Mouse (Mus musculus): Measurements from ENCODE around the gene Atrnl1. TPM values are rescaled to one million over a fixed set of nuclear protein-coding genes. Genes with fewer than 3 reads are reported as not detected.

Atrnl1 gene
- polyA plus RNA-seq, 1 experiment from 2014 or later = 5.6 TPM

DNA sequence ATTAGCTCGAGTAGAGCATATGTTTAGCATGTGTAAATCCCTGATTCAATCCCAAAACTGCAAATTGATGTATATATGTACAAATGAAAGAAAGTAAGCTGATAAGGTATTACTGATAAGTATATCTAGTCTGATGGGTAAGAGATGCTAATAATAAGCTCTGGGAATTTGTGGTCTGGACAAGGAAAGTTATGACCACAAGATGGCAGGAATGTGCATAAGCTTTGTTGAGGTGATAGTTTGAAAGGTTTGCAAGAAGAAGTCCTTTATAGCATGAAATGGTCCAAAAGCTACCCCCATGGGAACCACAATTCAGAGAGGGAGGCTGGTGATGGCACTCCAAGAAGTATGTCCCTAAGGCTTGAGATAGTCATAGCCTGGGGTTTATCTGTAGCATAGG, 289.2 kb downstream of the Atrnl1 start:
- no peak overlapping the region for H3K4me2 ChIP-seq
- no peaks in the 10 kb centered on the region for H3K36me3 ChIP-seq (ENCODE audit: control insufficient read depth, insufficient read depth, low read length)
- no peaks in the 10 kb centered on the region for H3K27me3 ChIP-seq (ENCODE audit: control insufficient read depth, insufficient read depth, low read length)
- 75% methylated on average over 1 of the region's 1 CpGs for WGBS
- DNase-seq (ENCODE audit: low spot score, missing footprints) = peak; percentile 8
- no peak for ATAC-seq (ENCODE audit: low FRiP score)
- no peak overlapping the region for H3K27ac ChIP-seq (ENCODE audit: low read depth, low read length)
- H3K9me3 ChIP-seq (ENCODE audit: control insufficient read depth, low read length) = no peaks in the 10 kb centered on the region
- no peak overlapping the region for H3K4me3 ChIP-seq (ENCODE audit: low read depth, low read length)
- H3K9ac ChIP-seq (ENCODE audit: low read length) = no peak overlapping the region
- no peaks in the 10 kb centered on the region for H3K4me1 ChIP-seq (ENCODE audit: control insufficient read depth, insufficient read depth, low read length)

DNA sequence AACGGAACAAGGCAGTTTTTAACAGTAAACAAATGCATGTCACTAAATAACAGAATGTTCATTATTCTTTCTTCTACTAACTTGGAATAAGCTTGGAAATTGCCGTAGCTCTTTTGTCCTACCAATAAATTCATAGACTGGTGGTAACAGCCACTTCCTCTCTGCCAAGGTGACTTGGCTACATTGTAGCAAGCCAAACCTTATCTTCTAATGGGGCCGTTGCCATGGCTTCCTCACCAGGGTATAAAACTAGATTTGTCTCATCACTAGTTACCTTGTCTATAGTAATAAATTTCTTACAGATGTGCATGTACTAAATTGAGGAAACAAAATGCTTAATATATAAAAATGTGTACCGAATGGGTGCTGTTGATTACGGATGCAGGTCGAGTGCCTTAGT, 298.6 kb downstream of the Atrnl1 start:
- H3K4me1 ChIP-seq (ENCODE audit: control insufficient read depth, insufficient read depth, low read length) = no peaks in the 10 kb centered on the region
- H3K27me3 ChIP-seq (ENCODE audit: control insufficient read depth, insufficient read depth, low read length) = no peaks in the 10 kb centered on the region
- no peak for DNase-seq (ENCODE audit: low spot score, missing footprints)
- no peak for ATAC-seq (ENCODE audit: low FRiP score)
- H3K9me3 ChIP-seq (ENCODE audit: control insufficient read depth, low read length) = no peaks in the 10 kb centered on the region
- no peak overlapping the region for H3K9ac ChIP-seq (ENCODE audit: low read length)
- no peak overlapping the region for H3K27ac ChIP-seq (ENCODE audit: low read depth, low read length)
- H3K36me3 ChIP-seq (ENCODE audit: control insufficient read depth, insufficient read depth, low read length) = no peaks in the 10 kb centered on the region
- WGBS = 91% methylated on average over 6 of the region's 6 CpGs
- no peak overlapping the region for H3K4me3 ChIP-seq (ENCODE audit: low read depth, low read length)
- H3K4me2 ChIP-seq = no peak overlapping the region

GRCm38 (mm10) chr19:57910650-57911049, 299.8 kb downstream of the Atrnl1 start:
- no peaks in the 10 kb centered on the region for H3K9me3 ChIP-seq (ENCODE audit: control insufficient read depth, low read length)
- H3K27me3 ChIP-seq (ENCODE audit: control insufficient read depth, insufficient read depth, low read length) = no peaks in the 10 kb centered on the region
- H3K4me3 ChIP-seq (ENCODE audit: low read depth, low read length) = no peak overlapping the region
- WGBS = 88% methylated on average over 6 of the region's 6 CpGs
- no peaks in the 10 kb centered on the region for H3K36me3 ChIP-seq (ENCODE audit: control insufficient read depth, insufficient read depth, low read length)
- H3K4me1 ChIP-seq (ENCODE audit: control insufficient read depth, insufficient read depth, low read length) = no peaks in the 10 kb centered on the region
- H3K9ac ChIP-seq (ENCODE audit: low read length) = no peak overlapping the region
- H3K4me2 ChIP-seq = no peak overlapping the region
- H3K27ac ChIP-seq (ENCODE audit: low read depth, low read length) = no peak overlapping the region
- DNase-seq (ENCODE audit: low spot score, missing footprints) (peak; percentile 14), ATAC-seq (ENCODE audit: low FRiP score) (no peak)

DNA sequence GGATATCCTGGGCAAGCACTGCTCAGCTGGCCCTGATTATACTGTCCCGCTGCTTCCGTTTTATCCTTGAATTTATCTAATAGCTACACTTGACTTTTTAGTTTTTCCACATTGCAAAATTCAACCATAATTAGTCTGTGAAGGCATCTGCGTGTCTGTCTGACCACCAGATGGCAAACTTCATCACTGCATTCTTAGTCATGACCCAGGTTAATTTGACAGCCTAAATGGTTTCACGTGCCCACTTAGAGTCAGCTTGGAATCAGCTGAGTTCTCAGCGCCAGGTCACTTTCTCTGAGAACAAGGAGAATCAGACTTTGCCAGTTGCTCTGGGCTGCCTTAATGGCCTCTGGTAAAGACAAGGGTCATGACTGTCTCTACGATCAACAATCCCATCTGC, 305.5 kb downstream of the Atrnl1 start:
- no peaks in the 10 kb centered on the region for H3K36me3 ChIP-seq (ENCODE audit: control insufficient read depth, insufficient read depth, low read length)
- WGBS = 81% methylated on average over 6 of the region's 6 CpGs
- no peaks in the 10 kb centered on the region for H3K9me3 ChIP-seq (ENCODE audit: control insufficient read depth, low read length)
- H3K4me2 ChIP-seq = no peak overlapping the region
- ATAC-seq (ENCODE audit: low FRiP score) (no peak), DNase-seq (ENCODE audit: low spot score, missing footprints) (peak; percentile 83)
- H3K4me3 ChIP-seq (ENCODE audit: low read depth, low read length) = no peak overlapping the region
- no peaks in the 10 kb centered on the region for H3K4me1 ChIP-seq (ENCODE audit: control insufficient read depth, insufficient read depth, low read length)
- no peaks in the 10 kb centered on the region for H3K27me3 ChIP-seq (ENCODE audit: control insufficient read depth, insufficient read depth, low read length)
- no peak overlapping the region for H3K9ac ChIP-seq (ENCODE audit: low read length)
- no peak overlapping the region for H3K27ac ChIP-seq (ENCODE audit: low read depth, low read length)

DNA sequence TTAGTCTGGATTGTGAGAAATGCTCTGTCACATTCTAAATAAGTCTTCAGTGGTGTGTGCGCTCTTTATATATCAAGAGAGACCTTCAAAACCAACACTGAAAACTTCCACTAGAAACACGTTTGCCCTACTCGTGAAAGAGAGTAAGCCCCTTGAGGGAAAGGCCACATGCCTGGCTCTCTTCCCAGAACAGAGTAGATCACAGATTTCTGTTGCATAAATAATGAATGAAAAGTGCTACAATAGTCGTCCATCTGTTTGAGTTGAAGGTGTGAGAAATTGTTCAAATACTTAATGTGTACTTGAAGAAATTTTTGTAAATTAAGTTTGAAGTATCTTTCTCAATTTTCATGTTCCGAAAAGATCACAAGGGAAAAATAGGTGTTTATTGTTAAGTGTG, 312.2 kb downstream of the Atrnl1 start:
- no peak overlapping the region for H3K27ac ChIP-seq (ENCODE audit: low read depth, low read length)
- H3K4me2 ChIP-seq = no peak overlapping the region
- no peaks in the 10 kb centered on the region for H3K36me3 ChIP-seq (ENCODE audit: control insufficient read depth, insufficient read depth, low read length)
- ATAC-seq (ENCODE audit: low FRiP score) (no peak), DNase-seq (ENCODE audit: low spot score, missing footprints) (peak; percentile 75)
- no peaks in the 10 kb centered on the region for H3K9me3 ChIP-seq (ENCODE audit: control insufficient read depth, low read length)
- 89% methylated on average over 5 of the region's 5 CpGs for WGBS
- H3K4me3 ChIP-seq (ENCODE audit: low read depth, low read length) = no peak overlapping the region
- H3K9ac ChIP-seq (ENCODE audit: low read length) = no peak overlapping the region
- H3K27me3 ChIP-seq (ENCODE audit: control insufficient read depth, insufficient read depth, low read length) = no peaks in the 10 kb centered on the region
- H3K4me1 ChIP-seq (ENCODE audit: control insufficient read depth, insufficient read depth, low read length) = peaks cover 9% of the 10 kb centered on the region; the same call in 1 of the 2 replicates

DNA sequence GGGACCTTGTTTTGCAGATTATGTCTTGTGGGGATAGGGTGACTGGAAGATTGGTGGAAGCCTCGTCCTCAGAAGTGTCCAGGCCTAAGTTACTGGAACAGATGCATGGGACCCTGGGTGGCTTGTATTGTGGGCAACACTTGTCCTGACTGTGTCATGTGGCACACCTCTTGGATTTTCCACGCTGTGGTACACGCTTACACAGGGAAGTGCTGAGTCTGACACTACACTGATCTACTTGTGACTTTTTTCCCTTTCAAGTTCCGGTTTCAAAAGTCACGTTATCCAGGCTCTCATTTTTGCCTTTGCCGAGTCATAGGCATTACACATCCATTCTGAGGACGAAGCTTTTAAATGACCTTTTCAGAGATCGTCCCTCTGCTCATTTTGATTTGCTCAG, 314.0 kb downstream of the Atrnl1 start:
- Histone ChIP-seq H3K4me1 (ENCODE audit: control insufficient read depth, insufficient read depth, low read length) (peaks cover 9% of the 10 kb centered on the region; the same call in 1 of the 2 replicates), H3K27me3 (ENCODE audit: control insufficient read depth, insufficient read depth, low read length) (no peaks in the 10 kb centered on the region), H3K9me3 (ENCODE audit: control insufficient read depth, low read length) (no peaks in the 10 kb centered on the region), H3K36me3 (ENCODE audit: control insufficient read depth, insufficient read depth, low read length) (no peaks in the 10 kb centered on the region), H3K9ac (ENCODE audit: low read length) (no peak overlapping the region), H3K4me2 (no peak overlapping the region), H3K27ac (ENCODE audit: low read depth, low read length) (no peak overlapping the region), H3K4me3 (ENCODE audit: low read depth, low read length) (no peak overlapping the region)
- ATAC-seq (ENCODE audit: low FRiP score) (no peak), DNase-seq (ENCODE audit: low spot score, missing footprints) (peak; percentile 53)
- WGBS = 78% methylated on average over 8 of the region's 8 CpGs

GRCm38 (mm10) chr19:57925681-57926080, 314.8 kb downstream of the Atrnl1 start:
- ATAC-seq (ENCODE audit: low FRiP score) = no peak
- no peak overlapping the region for H3K27ac ChIP-seq (ENCODE audit: low read depth, low read length)
- WGBS = 93% methylated on average over 10 of the region's 10 CpGs

DNA sequence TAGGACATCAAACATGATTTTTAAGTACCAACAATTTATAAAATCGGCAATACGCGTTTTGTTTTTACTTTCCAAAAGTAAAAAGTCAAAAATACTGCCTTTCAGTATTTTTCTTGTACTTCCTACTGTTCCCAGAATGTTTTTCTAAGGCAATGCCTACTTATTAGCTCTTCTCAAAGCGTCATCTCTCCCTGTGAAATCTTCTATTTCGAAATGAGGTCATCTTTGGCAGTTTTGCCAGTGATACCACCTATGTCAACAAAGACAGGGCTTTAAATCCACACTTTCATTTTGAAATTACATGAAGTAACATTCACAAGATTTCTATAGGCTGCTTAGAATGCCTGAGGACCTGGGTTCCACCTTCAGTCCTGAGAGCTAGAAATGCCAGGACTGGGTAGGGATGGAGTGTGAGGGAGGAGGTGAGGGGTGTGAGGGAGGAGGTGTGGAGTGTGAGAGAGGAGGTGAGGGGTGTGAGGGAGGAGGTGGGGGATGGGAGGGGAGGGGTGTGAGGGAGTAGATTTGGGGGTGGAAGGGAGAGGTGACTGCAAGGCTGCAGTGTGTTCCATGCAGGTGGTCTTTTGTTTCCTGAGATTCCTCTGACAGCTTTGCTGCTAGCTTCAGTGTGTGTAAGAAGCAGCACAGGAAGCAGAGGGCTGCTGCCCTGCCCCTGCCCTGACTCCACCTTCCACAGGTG, 315.5 kb downstream of the Atrnl1 start:
- DNase-seq (ENCODE audit: low spot score, missing footprints) = peak; percentile 89
- 93% methylated on average over 5 of the region's 5 CpGs for WGBS
- H3K27me3 ChIP-seq (ENCODE audit: control insufficient read depth, insufficient read depth, low read length) = no peaks in the 10 kb centered on the region
- peak; percentile 92 for ATAC-seq (ENCODE audit: low FRiP score)
- no peak overlapping the region for H3K27ac ChIP-seq (ENCODE audit: low read depth, low read length)
- no peak overlapping the region for H3K4me3 ChIP-seq (ENCODE audit: low read depth, low read length)
- no peaks in the 10 kb centered on the region for H3K9me3 ChIP-seq (ENCODE audit: control insufficient read depth, low read length)
- H3K9ac ChIP-seq (ENCODE audit: low read length) = no peak overlapping the region
- H3K4me2 ChIP-seq = no peak overlapping the region
- no peaks in the 10 kb centered on the region for H3K36me3 ChIP-seq (ENCODE audit: control insufficient read depth, insufficient read depth, low read length)
- H3K4me1 ChIP-seq (ENCODE audit: control insufficient read depth, insufficient read depth, low read length) = peaks cover 9% of the 10 kb centered on the region; the same call in 1 of the 2 replicates

More at GRCm38 (mm10) chr19:57925681-57926080, 314.8 kb downstream of the Atrnl1 start:
- H3K4me1 ChIP-seq (ENCODE audit: control insufficient read depth, insufficient read depth, low read length) = peaks cover 9% of the 10 kb centered on the region; the same call in 1 of the 2 replicates
- H3K9ac ChIP-seq (ENCODE audit: low read length) = no peak overlapping the region
- H3K9me3 ChIP-seq (ENCODE audit: control insufficient read depth, low read length) = no peaks in the 10 kb centered on the region
- no peaks in the 10 kb centered on the region for H3K27me3 ChIP-seq (ENCODE audit: control insufficient read depth, insufficient read depth, low read length)
- H3K4me2 ChIP-seq = no peak overlapping the region
- H3K36me3 ChIP-seq (ENCODE audit: control insufficient read depth, insufficient read depth, low read length) = no peaks in the 10 kb centered on the region
- DNase-seq (ENCODE audit: low spot score, missing footprints) = peak; percentile 67
- H3K4me3 ChIP-seq (ENCODE audit: low read depth, low read length) = no peak overlapping the region

DNA sequence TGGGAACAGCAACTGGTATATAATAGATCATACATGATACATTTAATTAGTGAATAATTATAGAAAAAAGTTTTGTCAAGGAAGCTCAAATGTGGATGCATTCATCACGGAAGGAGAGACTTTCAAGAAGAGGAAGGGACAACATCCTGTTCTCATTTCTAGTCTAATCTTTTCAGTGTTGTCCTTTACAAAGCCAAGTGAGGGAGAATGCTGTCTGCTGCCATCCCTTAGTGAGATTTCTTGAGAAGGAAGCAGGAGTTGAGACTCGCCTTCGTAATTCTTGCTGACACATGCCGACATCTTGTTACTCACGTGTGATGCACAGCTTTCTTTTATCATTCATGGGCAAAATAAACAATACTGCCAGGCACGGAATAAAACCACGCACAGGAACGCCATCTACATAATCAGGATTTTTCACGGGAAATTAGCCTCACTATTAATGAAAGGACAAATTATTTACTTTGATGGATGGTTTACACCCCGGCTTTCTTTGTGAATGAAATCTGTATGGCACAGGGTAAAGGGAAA, 316.2 kb downstream of the Atrnl1 start:
- peaks cover 9% of the 10 kb centered on the region; the same call in 1 of the 2 replicates for H3K4me1 ChIP-seq (ENCODE audit: control insufficient read depth, insufficient read depth, low read length)
- 35% methylated on average over 10 of the region's 10 CpGs for whole genome bisulfite sequencing
- DNase-seq (ENCODE audit: low spot score, missing footprints) = peak; percentile 87
- no peaks in the 10 kb centered on the region for H3K27me3 ChIP-seq (ENCODE audit: control insufficient read depth, insufficient read depth, low read length)
- no peaks in the 10 kb centered on the region for H3K9me3 ChIP-seq (ENCODE audit: control insufficient read depth, low read length)
- no peak overlapping the region for H3K27ac ChIP-seq (ENCODE audit: low read depth, low read length)
- H3K36me3 ChIP-seq (ENCODE audit: control insufficient read depth, insufficient read depth, low read length) = no peaks in the 10 kb centered on the region
- H3K9ac ChIP-seq (ENCODE audit: low read length) = no peak overlapping the region
- ATAC-seq (ENCODE audit: low FRiP score) = no peak
- no peak overlapping the region for H3K4me3 ChIP-seq (ENCODE audit: low read depth, low read length)
- H3K4me2 ChIP-seq = no peak overlapping the region
